Mouse (Mus musculus): ENCODE results near the gene Acox3. TPM values are rescaled to one million over a fixed set of nuclear protein-coding genes. Genes with fewer than 3 reads are reported as not detected.

Gene Acox3
- 10 to 100 TPM; 36.4 to 40.2 (median 37.8) TPM for total RNA-seq (2022)

- peak; percentile 94 to 96 for DNase-seq (ENCODE audit: low spot score in 2 of 2)
Observed at GRCm38 (mm10) chr5:35582445-35583220, at the start of gene Acox3. Gene Acox3 (plus strand): TSS chr5:35583040.

- no peak for DNase-seq (ENCODE audit: low spot score in 2 of 2)
Observed at GRCm38 (mm10) chr5:35536271-35536670, 46.6 kb upstream of the Acox3 start.

- no peak for DNase-seq (ENCODE audit: low spot score in 2 of 2)
Observed at GRCm38 (mm10) chr5:35537474-35537873, 45.4 kb upstream of the Acox3 start.

GRCm38 (mm10) chr5:35538022-35538421 is 44.8 kb upstream of the Acox3 start:
- DNase-seq (ENCODE audit: low spot score in 2 of 2) = no peak

GRCm38 (mm10) chr5:35539576-35539975 is 43.3 kb upstream of the Acox3 start:
- no peak for DNase-seq (ENCODE audit: low spot score in 2 of 2)

GRCm38 (mm10) chr5:35540555-35540954 is 42.3 kb upstream of the Acox3 start:
- DNase-seq (ENCODE audit: low spot score in 2 of 2) = no peak

GRCm38 (mm10) chr5:35541059-35541790 is 41.6 kb upstream of the Acox3 start:
- DNase-seq (ENCODE audit: low spot score in 2 of 2) = no peak

GRCm38 (mm10) chr5:35546127-35546526 is 36.7 kb upstream of the Acox3 start:
- DNase-seq (ENCODE audit: low spot score in 2 of 2) = no peak

GRCm38 (mm10) chr5:35551855-35552837 is 30.7 kb upstream of the Acox3 start:
- no peak for DNase-seq (ENCODE audit: low spot score in 2 of 2)

- DNase-seq (ENCODE audit: low spot score in 2 of 2) = no peak
Observed at GRCm38 (mm10) chr5:35552838-35553539, 29.9 kb upstream of the Acox3 start.

- DNase-seq (ENCODE audit: low spot score in 2 of 2) = no peak
Observed at GRCm38 (mm10) chr5:35556393-35556792, 26.4 kb upstream of the Acox3 start.

- DNase-seq (ENCODE audit: low spot score in 2 of 2) = no peak
Observed at GRCm38 (mm10) chr5:35557946-35558621, 24.8 kb upstream of the Acox3 start.

GRCm38 (mm10) chr5:35559447-35559846 is 23.4 kb upstream of the Acox3 start:
- DNase-seq (ENCODE audit: low spot score in 2 of 2) = no peak

GRCm38 (mm10) chr5:35562616-35563015 is 20.2 kb upstream of the Acox3 start:
- DNase-seq (ENCODE audit: low spot score in 2 of 2) = peak in 1 of 2 experiments; percentile 83

- peak in 1 of 2 experiments; percentile 62 for DNase-seq (ENCODE audit: low spot score in 2 of 2)
Observed at GRCm38 (mm10) chr5:35563449-35563848, 19.4 kb upstream of the Acox3 start.

- no peak for DNase-seq (ENCODE audit: low spot score in 2 of 2)
Observed at GRCm38 (mm10) chr5:35565217-35565616, 17.6 kb upstream of the Acox3 start.

- no peak for DNase-seq (ENCODE audit: low spot score in 2 of 2)
Observed at GRCm38 (mm10) chr5:35566632-35567031, 16.2 kb upstream of the Acox3 start.

- no peak for DNase-seq (ENCODE audit: low spot score in 2 of 2)
Observed at GRCm38 (mm10) chr5:35571546-35571945, 11.3 kb upstream of the Acox3 start.

GRCm38 (mm10) chr5:35574653-35575599 is 7.9 kb upstream of the Acox3 start, which contains the start of gene Trmt44:
Gene Trmt44 (minus strand): TSS chr5:35575070.
- peak; percentile 84 to 93 for DNase-seq (ENCODE audit: low spot score in 2 of 2)
